Mouse (Mus musculus) heart, adult 18-20 months (tissue): ENCODE measurements around the gene Fam169b. TPM values are rescaled to one million over a fixed set of nuclear protein-coding genes. Genes with fewer than 3 reads are reported as not detected.

ENCODE experiments used
- DNase-seq, 2 experiments: peaks; one replicate each; pipeline ENCODE4 v3.0.0; 2021 to 2022; ENCODE audit warnings: mixed read lengths in 1 of 2
- long read RNA-seq, 2 experiments: library from polyadenylated mRNA; stranded (forward); transcript quantifications; one replicate each; pipeline ENCODE4 v2.0.0; 2021
- total RNA-seq, 2 experiments: library from RNA; stranded (reverse); gene quantifications; 2 replicates each; pipeline ENCODE4 v1.2.3; 2021

Fam169b gene
- total RNA-seq: 1 to 10 TPM in 1 of 2 experiments, under 1 TPM in 1; 0.10 to 1.1 TPM
- long read RNA-seq, experiment 1: 0 reads
- long read RNA-seq, experiment 2, partial matches to known transcripts: 0 of 2 reads
- long read RNA-seq, experiment 2, other reads (novel, unspliced or antisense): 1 of 2 reads

DNA sequence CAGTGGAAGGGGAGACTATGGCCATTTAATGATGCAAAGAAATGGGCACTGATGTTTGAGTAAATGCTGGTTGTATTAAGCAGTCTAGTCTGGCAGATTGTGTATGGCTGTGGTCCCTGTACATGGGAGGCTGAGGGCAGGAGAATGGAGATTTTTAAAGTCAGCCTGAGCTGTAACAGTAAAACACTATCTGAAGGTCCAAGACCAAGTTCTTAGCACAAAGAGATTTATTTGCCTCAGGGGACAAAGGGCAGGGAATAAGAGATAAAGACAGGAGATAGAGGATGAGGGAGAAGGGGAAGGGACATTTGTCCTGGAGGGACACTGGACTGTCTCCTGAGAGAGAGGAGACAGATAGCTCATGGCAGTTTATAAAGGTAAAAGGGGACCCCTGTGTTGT, at the start of gene Fam169b:
TSS of gene Fam169b (plus strand) at position 325 of the 400 bp plus-strand sequence.
- DNase-seq: no peak

GRCm38 (mm10) chr7:68224006-68224405, 49.6 kb upstream of the Fam169b start:
- DNase-seq: no peak

DNA sequence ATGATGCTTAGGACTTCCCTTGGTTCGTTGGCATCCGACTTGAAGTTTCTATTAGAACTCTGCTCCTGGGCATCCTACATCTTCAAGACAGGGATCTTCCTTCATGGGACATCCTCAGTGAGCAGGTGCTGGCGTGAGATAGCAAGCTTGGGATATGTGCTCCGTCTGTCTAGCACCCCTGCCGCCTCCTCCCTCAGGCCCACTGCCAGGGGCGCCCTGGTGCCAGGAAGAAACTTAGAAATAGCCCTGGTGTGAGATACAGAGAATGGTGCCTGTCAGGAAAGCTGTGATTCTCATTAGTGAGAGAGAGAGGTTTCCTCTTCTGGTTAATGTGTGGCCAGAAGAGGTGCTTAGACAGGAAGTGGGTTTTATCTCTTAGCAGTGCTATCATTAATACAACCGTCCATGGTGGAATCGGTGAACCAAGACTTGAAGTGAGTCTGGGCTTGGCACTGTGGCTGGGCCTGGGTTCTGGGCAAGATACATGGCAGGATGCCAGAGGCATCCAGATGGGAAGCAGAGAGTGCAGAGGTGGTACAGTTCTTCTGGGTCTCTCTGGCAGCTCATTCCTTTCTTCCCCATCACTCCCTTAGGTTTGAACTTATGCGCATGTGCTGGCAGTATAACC, 48.1 kb upstream of the Fam169b start:
- no peak for DNase-seq

DNA sequence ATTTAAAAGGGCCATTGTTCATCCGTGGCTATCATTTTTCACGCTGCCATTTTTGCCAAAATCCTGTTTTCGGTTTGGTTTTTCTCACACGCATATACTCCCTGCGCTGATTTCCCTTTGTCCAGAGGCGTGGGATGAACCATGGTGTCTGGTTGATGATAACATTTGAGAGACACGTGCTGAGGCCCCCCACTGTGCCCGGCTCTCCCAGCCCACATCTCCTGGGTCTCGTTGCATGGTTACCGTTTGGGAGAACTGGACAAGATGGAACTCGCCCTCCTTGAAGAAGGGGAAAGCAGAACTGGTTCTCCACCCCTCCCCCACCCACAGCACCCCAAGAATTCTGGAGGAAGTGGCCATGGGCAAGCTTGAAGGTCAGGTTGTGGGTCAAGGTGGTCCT, 46.6 kb upstream of the Fam169b start:
- DNase-seq: no peak

- DNase-seq: no peak
These were observed 46.0 kb upstream of the Fam169b start for GRCm38 (mm10) chr7:68227621-68228020.

- no peak for DNase-seq
These were observed 45.1 kb upstream of the Fam169b start for GRCm38 (mm10) chr7:68228491-68228890.

DNA sequence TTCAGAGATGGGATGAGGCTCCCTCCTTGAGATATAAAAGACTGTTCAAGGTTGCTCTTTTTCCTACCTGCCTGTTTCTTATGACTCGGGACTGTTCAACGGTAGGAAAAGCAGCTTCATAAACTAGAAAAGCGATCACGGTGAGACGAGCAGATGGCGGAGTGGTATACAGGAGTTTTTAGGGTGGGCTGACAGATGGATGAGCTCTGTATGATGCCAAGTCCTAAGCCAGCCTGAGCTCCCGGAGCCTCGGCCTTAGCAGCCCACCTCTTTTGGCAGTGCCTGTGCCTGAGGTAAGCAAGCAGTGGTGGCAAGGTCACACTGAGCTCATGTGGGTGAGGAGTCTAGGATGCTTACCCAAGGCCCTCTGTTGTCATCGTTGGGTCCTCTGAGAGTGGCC, 42.8 kb upstream of the Fam169b start:
- DNase-seq: no peak

DNA sequence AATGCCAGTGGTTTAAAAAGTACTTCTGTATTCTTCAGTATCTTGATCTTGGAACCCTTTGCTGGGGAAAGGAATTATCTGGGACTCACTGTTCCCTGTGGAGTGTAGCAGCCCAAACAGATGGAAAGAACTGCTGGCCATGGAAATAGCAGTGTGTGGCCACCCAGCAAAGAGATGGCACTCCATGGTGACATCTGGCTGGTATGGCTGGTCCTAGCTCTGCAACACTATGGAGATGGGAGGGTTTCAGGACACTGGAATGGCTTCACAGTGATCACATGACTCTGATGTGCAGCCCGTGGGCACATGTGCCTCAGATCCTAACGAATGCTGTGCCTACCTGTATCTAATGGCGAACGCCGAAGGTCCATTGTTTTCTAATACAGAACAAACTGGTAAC, 41.1 kb upstream of the Fam169b start:
- no peak for DNase-seq

DNA sequence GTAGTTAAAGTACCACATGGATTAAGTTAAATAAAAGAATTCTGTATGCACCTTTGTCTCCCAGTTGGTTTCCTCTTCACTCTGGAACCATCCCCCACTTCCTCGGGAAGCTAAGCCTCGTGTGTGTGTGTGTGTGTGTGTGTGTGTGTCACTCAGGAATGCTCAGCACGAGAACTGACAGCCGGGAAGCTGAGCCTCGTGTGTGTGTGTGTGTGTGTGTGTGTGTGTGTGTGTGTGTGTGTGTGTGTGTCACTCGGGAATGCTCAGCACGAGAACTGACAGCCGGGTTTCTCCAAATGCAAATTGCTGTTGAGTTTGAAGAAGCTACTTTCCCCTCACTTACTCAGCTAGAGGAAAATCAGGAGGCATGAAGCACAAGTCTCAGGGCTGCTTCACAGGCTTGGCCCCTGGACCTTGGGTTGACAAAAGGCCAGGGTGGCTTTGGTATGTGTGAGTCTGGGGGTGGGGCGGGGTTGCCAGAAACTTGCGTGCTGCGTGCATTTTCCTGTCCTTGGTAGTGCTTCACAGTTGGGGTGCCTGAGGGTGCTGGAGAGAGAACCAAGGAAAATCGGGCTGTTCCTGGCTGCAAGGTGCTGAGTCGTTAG, 39.9 kb upstream of the Fam169b start:
- DNase-seq: peak; percentile 55 to 56

DNA sequence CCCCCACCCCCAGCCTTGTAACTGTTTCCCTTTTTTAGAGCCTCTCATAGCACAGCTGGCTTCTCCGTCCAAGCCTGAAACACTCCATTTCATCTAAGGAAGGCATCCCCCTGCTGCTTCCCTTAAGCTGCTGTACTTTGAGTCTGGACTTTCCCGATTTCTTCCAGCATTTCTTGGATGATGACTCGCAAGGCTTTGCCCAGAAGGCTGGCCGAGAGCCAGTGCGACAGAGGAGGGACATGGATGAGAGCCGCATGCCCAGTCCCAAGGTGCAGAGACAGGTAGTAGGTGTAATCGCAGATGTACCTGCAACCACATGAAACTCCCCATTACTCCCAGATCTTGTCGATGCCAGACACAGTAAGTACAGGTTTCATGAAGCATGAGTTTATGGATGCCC, 36.8 kb upstream of the Fam169b start:
- no peak for DNase-seq

DNA sequence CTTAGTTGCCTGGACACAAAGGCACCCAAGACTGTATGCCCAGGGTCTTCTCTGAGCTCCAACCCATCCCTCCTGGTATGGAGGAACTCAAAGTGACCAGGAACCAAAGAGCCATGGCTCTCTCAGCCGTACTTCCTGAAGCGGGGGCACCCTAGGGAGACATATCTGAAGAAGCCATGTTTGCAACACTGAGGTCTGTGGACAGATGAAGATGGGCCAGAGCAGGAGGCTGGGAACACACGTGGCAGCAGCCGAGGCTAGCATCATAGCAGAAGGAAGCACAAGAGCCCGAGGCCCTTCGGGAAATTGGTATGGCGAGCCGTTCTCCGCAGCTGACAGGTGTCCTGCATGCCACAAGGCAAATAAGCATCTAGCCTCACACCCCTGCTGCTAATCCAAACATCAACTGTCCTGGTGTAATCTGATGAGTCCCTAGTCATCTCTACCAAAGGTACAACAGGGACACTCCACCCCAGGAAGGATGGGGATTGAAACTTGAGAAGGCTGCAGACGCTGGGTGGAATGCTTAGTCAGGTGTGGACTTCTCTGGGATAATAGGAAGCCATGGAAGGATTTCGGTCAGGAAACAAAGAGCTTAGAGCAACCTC, 34.3 kb upstream of the Fam169b start:
- no peak for DNase-seq

DNA sequence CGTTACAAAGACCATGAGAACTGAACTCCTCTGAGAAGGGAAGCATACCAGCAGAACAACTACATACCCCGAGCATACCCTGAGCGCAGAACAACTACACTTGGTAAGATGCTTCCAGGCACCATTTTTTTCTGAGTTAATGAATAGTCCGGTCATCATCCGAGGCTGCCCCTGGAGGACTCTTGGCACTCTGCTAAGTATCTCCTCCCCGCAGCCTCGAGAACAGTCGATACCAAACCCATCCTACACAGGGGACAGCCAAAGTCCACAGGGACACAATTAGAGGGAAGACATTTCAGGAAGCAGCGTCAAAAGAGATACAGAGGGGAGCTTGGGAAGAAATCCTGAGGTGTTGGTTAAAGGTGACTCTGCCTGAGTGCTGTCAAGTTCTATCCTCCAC, 32.4 kb upstream of the Fam169b start:
- no peak for DNase-seq

- no peak for DNase-seq
These were observed 28.0 kb upstream of the Fam169b start for GRCm38 (mm10) chr7:68245681-68246080.

GRCm38 (mm10) chr7:68246249-68246648, 27.4 kb upstream of the Fam169b start:
- no peak for DNase-seq

DNA sequence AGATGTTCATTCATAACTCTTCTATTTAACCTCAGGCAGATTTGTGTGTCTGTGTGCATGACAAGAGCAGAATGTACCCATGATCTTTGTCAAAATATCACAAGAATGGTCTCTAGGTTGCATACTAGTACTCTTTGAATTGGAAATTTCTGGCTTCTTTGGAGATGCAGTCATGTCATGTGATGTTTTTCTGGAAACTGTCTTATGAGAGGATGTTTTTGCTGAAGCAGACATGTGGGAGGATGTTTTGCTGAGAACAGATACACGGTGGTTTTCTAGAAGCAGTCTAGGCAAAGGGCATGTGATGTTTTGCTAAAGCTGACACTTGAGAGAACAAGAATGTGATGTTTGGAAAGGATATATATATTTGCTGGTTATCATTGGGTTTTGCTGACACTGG, 23.2 kb upstream of the Fam169b start:
- no peak for DNase-seq

- no peak for DNase-seq
These were observed 22.7 kb upstream of the Fam169b start for GRCm38 (mm10) chr7:68250902-68251301.

DNA sequence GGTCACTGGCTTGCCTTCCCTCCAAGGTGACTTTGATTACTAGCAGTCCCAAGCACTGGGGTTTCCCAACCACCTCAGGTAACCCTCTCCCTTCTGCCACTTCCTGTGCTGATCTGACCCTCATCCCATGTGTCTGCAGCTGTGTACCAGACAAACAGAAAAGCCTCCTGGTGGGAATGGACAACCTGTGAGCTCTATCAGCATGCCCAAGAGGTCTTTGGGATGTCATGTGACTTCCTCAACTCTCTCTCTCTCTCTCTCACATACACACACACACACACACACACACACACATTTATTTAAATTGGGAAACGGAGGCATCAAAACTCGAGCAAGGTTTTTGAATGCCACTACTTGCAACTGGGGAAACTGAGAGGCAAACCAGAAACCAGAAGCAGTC, 15.9 kb upstream of the Fam169b start:
- DNase-seq: no peak

DNA sequence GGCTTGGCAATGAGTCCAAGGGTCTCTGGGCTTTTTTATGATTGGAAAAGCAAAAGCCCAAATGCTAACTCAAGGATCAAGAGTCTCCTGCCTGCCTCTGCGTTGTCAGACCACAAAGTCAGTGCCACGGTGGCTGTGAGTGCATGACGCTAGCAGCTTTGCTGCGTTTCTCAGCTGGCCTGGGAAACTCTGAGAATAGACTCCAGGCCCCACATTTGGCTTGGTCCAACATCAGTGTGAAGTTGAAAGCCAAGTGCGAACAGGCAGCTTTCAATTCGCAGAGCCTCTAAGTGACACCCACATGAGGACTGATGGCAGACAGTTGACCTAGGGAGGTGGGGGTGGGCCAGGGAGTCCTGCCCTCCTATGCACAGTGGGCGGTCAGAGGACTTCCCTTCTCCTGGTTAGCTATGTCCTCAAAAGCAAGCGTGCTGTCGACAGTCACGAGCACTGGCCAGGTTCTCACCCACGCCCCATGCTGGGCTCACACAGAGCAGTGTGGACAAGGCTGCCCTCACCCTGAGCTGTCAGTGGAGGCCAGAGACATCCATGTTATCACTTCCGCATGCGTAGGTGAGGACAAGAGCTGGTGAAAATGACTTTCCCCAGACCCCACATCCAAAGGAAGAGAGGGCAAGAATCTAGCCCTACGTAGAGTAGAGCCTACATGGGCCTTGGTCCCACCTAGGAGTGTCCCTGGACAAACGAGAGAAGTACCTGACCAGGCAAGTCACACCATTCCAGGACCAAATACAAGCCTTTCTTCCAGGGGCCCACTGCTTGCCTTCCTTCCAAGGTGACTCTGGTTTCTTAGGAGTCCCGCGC, 15.1 kb upstream of the Fam169b start:
- no peak for DNase-seq

- no peak for DNase-seq
These were observed 14.0 kb upstream of the Fam169b start for GRCm38 (mm10) chr7:68259523-68260081.

DNA sequence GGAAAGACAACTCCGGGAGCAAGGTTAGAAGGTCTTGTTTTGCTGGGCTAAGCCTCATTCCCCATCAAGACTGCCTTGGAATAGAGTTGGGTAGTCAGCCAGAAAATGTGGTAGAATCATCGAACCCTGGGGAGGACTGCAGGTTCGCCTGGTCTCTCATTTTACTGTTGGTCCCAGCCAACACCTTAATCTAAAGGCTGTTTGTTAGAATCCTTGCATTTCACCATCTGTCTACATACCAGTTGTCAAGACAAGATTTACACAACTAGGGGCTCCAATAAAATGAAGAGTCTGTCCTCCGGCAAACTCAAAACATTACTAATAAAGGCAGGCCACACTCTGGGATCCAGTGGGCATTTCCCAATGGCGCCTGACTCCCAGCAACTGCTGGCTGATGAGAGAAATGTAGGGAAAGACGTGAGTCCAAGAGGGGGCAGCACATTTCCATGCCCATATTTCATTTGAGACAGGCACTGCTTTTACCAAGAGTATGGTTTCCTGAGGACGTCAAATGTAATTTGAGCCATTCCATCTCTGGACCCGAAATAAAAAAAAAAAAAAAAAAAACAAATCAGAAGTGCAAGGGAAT, 10.9 kb upstream of the Fam169b start:
- DNase-seq: no peak

DNA sequence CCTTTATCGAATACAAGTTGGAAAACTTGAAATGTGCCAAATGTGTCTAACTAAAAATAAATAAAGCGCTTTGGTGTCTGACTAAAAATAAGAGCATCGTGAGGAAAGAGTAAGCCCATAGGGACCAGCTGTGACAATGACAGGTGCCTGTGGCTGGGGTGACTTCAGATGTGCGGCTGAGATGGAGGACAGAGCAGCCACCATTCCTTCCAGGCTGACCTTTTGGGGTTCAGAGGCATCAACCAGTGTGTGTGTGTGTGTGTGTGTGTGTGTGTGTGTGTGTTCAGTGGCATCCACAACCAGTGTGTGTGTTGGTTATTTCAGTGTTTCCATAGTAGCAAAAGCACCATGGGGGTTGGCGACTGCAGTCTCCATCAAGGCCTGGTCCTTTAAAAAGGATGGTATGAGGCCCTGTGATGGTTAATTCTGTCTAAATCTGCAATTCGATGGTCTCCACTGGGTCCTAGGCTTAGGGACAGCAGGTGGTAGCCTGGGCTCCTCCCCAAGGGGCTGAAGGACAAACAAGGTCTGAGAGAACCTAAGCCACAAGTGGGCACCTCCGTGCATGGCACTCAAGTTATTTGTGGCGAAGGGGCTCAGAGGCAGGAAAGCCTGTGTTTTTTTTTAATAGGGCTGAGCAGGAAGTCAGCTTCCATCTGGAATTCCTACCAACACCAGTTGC, 10.2 kb upstream of the Fam169b start:
- no peak for DNase-seq
